Mouse (Mus musculus) lung, postnatal 0 days (tissue): ENCODE measurements around the gene Mta1. TPM values are rescaled to one million over a fixed set of nuclear protein-coding genes. Genes with fewer than 3 reads are reported as not detected.

Experiments
- ATAC-seq: fragments of 200-750 bp; cut with Nextera tagmentation; 2 replicates; pipeline ENCODE4 v1.8.0; 2017; ENCODE audit warnings: moderate library complexity
- DNase-seq: peaks from one replicate; pipeline ENCODE4 v3.0.0-alpha.2; 2016; ENCODE audit warnings: low spot score
- H3K27ac ChIP-seq: fragments of 300-500 bp; sonication (generic); 2 replicates; pipeline ENCODE4 v1.5.1; 2014; ENCODE audit warnings: antibody characterized with exemption, mild to moderate bottlenecking, low read length, mixed read lengths
- H3K27me3 ChIP-seq: fragments of 300-500 bp; sonication (generic); replicated peaks from 2 replicates; pipeline ENCODE4 v1.6.1; 2014; ENCODE audit warnings: low read length, mixed read lengths; ENCODE audit not compliant: insufficient read depth
- H3K36me3 ChIP-seq: fragments of 300-500 bp; sonication (generic); 2 replicates; pipeline ENCODE4 v1.6.1; 2014; ENCODE audit warnings: low read length, mixed read lengths; ENCODE audit not compliant: insufficient read depth
- H3K4me1 ChIP-seq: fragments of 300-500 bp; sonication (generic); 2 replicates; pipeline ENCODE4 v1.6.1; 2014; ENCODE audit warnings: antibody characterized with exemption, low read depth, low read length, mixed read lengths; ENCODE audit not compliant: insufficient read depth
- H3K4me2 ChIP-seq: fragments of 300-500 bp; sonication (generic); replicated peaks from 2 replicates; pipeline ENCODE4 v1.6.1; 2014; ENCODE audit warnings: low read depth, mild to moderate bottlenecking, low read length, moderate library complexity, mixed read lengths
- H3K4me3 ChIP-seq: fragments of 300-500 bp; sonication (generic); 2 replicates; pipeline ENCODE4 v1.5.1; 2014; ENCODE audit warnings: low read depth, low read length
- H3K9ac ChIP-seq: fragments of 300-500 bp; sonication (generic); replicated peaks from 2 replicates; pipeline ENCODE4 v1.6.1; 2014; ENCODE audit warnings: low read depth, mild to moderate bottlenecking
- H3K9me3 ChIP-seq: fragments of 300-500 bp; sonication (generic); 2 replicates; pipeline ENCODE4 v1.6.1; 2016; ENCODE audit warnings: low read length, mixed read lengths
- CTCF ChIP-seq: IDR thresholded peaks from 2 replicates; pipeline ENCODE4 v1.5.1; 2016; ENCODE audit warnings: antibody characterized with exemption, mild to moderate bottlenecking
- EP300 ChIP-seq: IDR thresholded peaks from 2 replicates; pipeline ENCODE4 v1.6.1; 2016; ENCODE audit warnings: antibody characterized with exemption, mild to moderate bottlenecking, control low read depth
- WGBS: fragments of 180-500 bp; shearing (Covaris S2); extraction: QIAGEN DNeasy Blood & Tissue Kit; methylation state at CpG from one replicate; pipeline ENCODE4 v1.1.7; 2014; 5-methylcytosine and 5-hydroxymethylcytosine counted together
- polyA plus RNA-seq: library from polyadenylated mRNA; unstranded; fragments of >200 nt; fragmentation: Nextera tagmentation; extraction: Ambion mirVana; gene quantifications from 2 replicates; pipeline ENCODE4 v1.2.1, GENCODE M21; 2015

Gene Mta1
- polyA plus RNA-seq, 1 experiment from 2014 or later: 12.2 TPM

DNA sequence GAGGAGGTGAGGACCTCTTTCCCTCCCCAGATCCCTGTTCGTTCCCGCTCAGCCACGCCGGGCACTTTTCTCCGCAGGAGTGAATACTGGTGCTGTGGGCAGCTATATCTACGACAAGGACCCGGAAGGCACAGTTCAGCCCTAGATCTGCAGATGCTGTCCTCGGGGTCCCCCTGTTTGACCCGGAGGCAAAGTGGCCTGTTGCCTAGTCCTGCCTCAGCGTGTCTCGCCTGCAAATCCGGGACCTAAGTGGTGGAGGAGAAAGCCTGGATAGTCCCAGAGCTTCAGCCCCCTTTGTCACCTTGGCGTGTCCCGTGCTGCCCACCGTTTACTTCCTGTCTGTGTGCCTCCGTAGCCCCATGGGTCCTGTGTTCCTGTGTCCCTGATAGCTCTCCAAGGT, 46.8 kb downstream of the Mta1 start:
- H3K27ac ChIP-seq: no peak overlapping the region; the same call in 1 of the 2 replicates
- no peak for ATAC-seq
- H3K4me1 ChIP-seq: peaks cover 37% of the 10 kb centered on the region

GRCm38 (mm10) chr12:113145591-113145990, 47.5 kb downstream of the Mta1 start:
- Histone ChIP-seq H3K27ac (peak overlapping the region; percentile 63), H3K9me3 (no peaks in the 10 kb centered on the region), H3K27me3 (no peaks in the 10 kb centered on the region), H3K9ac (no peak overlapping the region), H3K4me3 (no peak overlapping the region), H3K4me1 (peaks cover 37% of the 10 kb centered on the region), H3K4me2 (no peak overlapping the region), H3K36me3 (peaks cover 17% of the 10 kb centered on the region)
- DNase-seq (peak; percentile 13), ATAC-seq (no peak)
- WGBS: 86% methylated on average over 5 of the region's 5 CpGs
- no peak for TF ChIP-seq EP300
- no peak for TF ChIP-seq CTCF

More for the DNA sequence above, 46.8 kb downstream of the Mta1 start:
- DNase-seq: no peak
- Histone ChIP-seq H3K9ac (no peak overlapping the region), H3K27me3 (no peaks in the 10 kb centered on the region), H3K36me3 (peaks cover 17% of the 10 kb centered on the region), H3K4me2 (no peak overlapping the region), H3K9me3 (no peaks in the 10 kb centered on the region), H3K4me3 (no peak overlapping the region)
- WGBS: 92% methylated on average over 16 of the region's 16 CpGs
- TF ChIP-seq EP300 (no peak), CTCF (no peak)

DNA sequence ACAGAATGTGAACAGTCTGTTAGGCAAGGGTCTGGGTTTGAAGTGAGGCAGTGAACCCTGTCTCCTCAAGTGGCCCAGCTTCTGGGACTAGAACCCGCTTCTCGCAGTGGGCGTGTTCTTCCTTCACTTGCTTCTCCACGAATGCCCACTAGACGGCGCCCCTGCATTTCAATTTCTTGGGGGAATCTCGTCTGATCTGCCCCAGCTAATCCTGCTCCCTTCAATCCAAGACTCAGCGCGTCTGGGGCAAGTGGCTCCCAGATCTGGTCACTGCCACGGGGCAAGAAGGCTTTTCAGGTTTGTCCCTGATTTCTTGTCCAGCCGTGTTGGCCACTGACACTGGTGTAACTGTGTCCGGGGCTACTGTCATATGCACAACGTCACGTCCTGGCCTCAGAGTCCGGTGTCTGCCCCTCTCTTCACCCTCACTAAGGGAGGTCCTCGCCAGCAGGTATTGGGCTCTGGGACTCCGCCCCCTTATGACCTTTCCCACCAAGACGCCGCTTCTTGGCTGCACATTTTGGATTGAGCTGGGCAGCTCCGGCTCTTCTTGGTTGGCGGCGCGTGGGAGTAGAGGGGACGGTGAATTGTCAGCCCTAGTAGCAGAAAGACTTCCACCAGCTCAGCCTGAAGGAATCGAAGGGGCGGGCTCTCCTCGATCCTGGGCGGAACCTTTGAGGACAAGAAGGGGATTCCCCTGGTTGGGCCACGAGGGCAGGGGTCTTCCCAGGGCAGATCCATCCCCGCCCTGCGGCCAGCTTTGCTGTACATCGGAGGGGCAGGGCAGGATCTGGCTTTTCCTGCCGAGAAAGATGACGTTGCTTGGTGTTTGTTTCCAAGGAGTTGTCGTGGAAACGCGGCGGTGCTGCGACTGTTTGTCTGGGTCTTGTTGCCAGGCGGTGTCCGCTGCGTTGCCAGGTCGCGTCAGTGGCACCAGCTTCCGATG, 48.3 kb downstream of the Mta1 start, which contains the start of gene Crip1:
Crip1 (plus strand) TSS at position 205 of the 946 bp plus-strand sequence.
- no peak within 1 kb of the TSS for H3K4me3 ChIP-seq
- peaks cover 17% of the 10 kb centered on the region for H3K36me3 ChIP-seq
- peak within 1 kb of the TSS; percentile 44 for H3K4me2 ChIP-seq
- H3K4me1 ChIP-seq: peaks cover 37% of the 10 kb centered on the region
- H3K9me3 ChIP-seq: no peaks in the 10 kb centered on the region
- DNase-seq (peak; percentile 90), ATAC-seq (peak; percentile 49)
- H3K27ac ChIP-seq: peak within 1 kb of the TSS; percentile 63
- no peak within 1 kb of the TSS for H3K9ac ChIP-seq
- no peaks in the 10 kb centered on the region for H3K27me3 ChIP-seq
- peak; percentile 89 for TF ChIP-seq CTCF
- peak; percentile 90 for TF ChIP-seq EP300
- WGBS: 10% methylated on average over 45 of the region's 45 CpGs

GRCm38 (mm10) chr12:113147481-113147880, 49.4 kb downstream of the Mta1 start:
- WGBS: 74% methylated on average over 8 of the region's 8 CpGs
- H3K4me1 ChIP-seq: peaks cover 42% of the 10 kb centered on the region
- no peak for DNase-seq

DNA sequence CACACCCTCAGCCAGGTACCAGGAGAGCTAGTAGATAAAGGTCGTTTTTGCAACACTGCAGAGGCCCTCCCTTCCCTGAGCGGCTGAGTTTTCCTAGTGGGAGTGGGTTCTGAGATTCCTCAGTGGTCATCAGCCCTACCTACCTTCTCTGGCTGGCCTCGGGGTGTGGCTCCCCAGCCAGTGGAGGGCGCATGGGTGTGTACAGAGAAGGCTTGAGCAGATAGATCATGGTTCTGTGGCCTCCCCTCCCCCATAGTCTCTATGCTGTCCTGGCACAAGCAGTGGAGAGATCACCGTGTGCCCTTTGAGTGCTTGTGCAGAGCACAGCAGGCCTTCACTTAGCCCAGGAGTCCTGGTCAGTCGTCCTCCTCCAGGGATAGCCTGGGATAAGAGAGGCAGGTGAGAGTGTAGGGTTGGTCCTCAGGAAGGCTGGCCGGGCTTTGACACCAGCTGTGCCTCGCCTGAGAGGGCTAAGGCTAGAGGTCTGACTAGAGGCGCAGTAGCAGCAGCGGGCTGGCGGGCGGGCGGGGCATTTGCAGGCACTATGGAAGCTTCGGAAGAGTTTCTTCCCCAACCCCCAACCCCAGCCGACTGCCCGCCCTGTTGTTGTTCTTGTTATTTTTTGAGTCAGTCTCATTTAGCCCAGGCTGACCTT, 50.4 kb downstream of the Mta1 start:
- peaks cover 34% of the 10 kb centered on the region for H3K4me1 ChIP-seq
- DNase-seq: peak; percentile 66
- 44% methylated on average over 16 of the region's 16 CpGs for WGBS

More at GRCm38 (mm10) chr12:113147481-113147880, 49.4 kb downstream of the Mta1 start:
- Histone ChIP-seq H3K36me3 (peaks cover 17% of the 10 kb centered on the region), H3K9ac (no peak overlapping the region), H3K4me2 (no peak overlapping the region), H3K9me3 (no peaks in the 10 kb centered on the region), H3K27me3 (no peaks in the 10 kb centered on the region), H3K4me3 (no peak overlapping the region), H3K27ac (peak overlapping the region; percentile 63)
- TF ChIP-seq EP300 (no peak), CTCF (no peak)
- no peak for ATAC-seq

GRCm38 (mm10) chr12:113149341-113149740, 51.3 kb downstream of the Mta1 start:
- Histone ChIP-seq H3K27me3 (no peaks in the 10 kb centered on the region), H3K4me1 (peaks cover 29% of the 10 kb centered on the region), H3K4me2 (no peak overlapping the region), H3K9ac (no peak overlapping the region), H3K4me3 (no peak overlapping the region), H3K27ac (no peak overlapping the region), H3K9me3 (no peaks in the 10 kb centered on the region), H3K36me3 (peaks cover 7% of the 10 kb centered on the region; the same call in 1 of the 2 replicates)
- ATAC-seq: no peak
- DNase-seq: peak; percentile 34
- TF ChIP-seq EP300 (no peak), CTCF (no peak)
- 57% methylated on average over 4 of the region's 4 CpGs for WGBS

More for the DNA sequence above, 50.4 kb downstream of the Mta1 start:
- ATAC-seq: peak; percentile 13; the same call in 1 of the 2 replicates
- TF ChIP-seq EP300: no peak
- peak; percentile 65 for TF ChIP-seq CTCF
- Histone ChIP-seq H3K9me3 (no peaks in the 10 kb centered on the region), H3K4me2 (no peak overlapping the region), H3K9ac (no peak overlapping the region), H3K36me3 (peaks cover 14% of the 10 kb centered on the region), H3K27ac (0 out of 2 replicates have a peak overlapping the region, but pooled peaks have one; percentile 63), H3K27me3 (no peaks in the 10 kb centered on the region), H3K4me3 (no peak overlapping the region)
